Mouse (Mus musculus) heart, postnatal 0 days (tissue): ENCODE measurements around the gene Tdrkh.

Experiments
- CTCF ChIP-seq: IDR thresholded peaks from 2 replicates; pipeline ENCODE4 v1.5.1; 2016; ENCODE audit warnings: antibody characterized with exemption, control low read depth, low read depth
- EP300 ChIP-seq: IDR thresholded peaks from 2 replicates; pipeline ENCODE4 v1.6.1; 2016; ENCODE audit warnings: antibody characterized with exemption, low read depth

DNA sequence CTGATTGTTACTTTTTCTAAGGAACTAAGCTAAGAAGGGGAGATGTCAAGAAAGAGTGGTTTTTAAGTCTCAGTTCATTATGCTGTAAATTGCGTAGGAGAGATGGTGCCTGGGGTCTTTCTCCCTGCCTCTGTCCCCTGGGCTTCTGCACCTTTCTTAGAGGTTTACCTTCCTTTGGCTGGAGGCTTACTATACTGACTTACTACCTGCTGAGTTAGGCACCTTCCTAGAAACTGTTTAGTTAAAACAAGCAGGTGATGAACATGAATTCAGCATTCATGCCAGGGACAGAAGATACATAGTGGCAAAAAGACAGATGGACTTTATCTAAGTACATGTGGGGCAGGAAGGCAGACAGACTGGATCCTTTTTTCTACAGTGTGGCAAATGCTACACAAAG is 16.7 kb upstream of the Tdrkh start:
- TF ChIP-seq EP300 (no peak), CTCF (no peak)
